Mouse (Mus musculus) liver, adult 2 months (tissue): ENCODE measurements at regions not wholly inside any gene's neighbourhood (a gene's known extent, or its start where the extent isn't known, plus 50 kb on each side); places are given as distances from the start of the nearest gene placed in this dataset.

Source experiments
- CTCF ChIP-seq: fragments of 200-500 bp; IDR thresholded peaks from 2 replicates; pipeline ENCODE4 v1.5.1; 2011; ENCODE audit warnings: low read depth, low read length, control low read depth
- POLR2A ChIP-seq: fragments of 200-500 bp; IDR thresholded peaks from 2 replicates; pipeline ENCODE4 v1.6.1; 2011; ENCODE audit warnings: low read length, control low read depth; ENCODE audit not compliant: insufficient read depth; ENCODE audit errors: extremely low read depth

DNA sequence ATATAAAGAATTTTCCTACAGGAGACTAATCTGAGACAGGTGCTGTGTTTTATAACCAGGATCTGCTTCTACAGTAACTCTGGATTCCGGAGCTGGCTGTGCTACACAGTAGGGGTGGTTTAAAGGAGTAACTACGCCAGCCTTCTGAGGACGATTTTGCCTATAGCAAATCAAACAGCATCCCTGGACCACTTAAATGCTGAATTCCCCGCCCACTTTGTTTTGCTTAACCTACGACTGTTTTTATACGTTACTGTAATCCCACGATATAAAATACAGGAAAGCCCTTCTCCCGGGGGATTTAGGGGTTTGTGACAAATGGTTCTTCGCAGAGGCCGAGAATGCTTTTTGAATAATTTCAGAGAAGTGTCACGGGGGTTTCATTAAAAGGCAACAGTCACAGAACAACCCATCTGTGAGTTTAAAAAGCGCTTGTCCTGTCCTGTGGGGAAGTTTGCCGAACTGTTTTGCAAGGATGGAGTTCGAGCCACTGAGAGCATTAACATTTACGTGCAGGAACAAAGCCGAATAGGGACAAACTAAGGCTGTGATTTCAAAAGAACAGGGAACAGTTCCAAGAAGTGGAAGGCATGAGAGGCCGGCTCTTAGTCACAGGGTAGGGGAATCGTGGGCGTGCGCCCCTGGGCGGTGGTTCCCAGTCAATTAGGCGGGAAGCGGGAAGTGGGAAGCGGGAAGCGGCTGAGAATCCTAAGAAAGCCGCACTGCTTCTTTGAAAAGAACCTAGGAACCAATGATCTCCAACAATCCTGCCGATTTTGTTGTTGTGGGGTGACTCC is 49.7 kb upstream of the Hnrnpa3 start:
- no peak for TF ChIP-seq CTCF
- TF ChIP-seq POLR2A, result no peak
